Mouse (Mus musculus) MN1 (cell line): ENCODE measurements around the gene Slit3.

Source experiments
- DNase-seq: peaks from one replicate; pipeline ENCODE4 v3.0.0-alpha.2; 2016; ENCODE audit warnings: low spot score

The Slit3 gene

DNA sequence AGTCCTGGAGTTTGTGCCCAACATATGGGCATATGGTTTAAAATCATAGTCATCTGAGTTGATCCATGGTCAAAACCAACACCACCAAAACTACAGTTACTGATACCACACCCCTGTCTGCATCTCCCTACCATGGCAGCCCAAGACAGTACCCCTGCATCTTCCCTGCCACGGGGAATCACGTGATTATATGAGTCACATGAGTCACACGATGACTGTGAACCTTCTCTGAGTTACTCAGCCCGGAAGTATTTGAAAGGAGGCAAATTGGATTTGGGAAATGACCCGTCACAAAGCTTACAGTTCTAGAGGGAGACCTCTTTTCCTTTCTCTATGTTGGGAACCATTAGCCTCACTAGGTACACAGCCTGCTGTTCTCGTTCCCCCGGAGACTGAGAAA lies 468.9 kb downstream of the Slit3 start:
- peak; percentile 76 for DNase-seq

GRCm38 (mm10) chr11:35593146-35594034 lies 472.4 kb downstream of the Slit3 start:
- peak; percentile 55 for DNase-seq

- DNase-seq, result no peak
Measured at GRCm38 (mm10) chr11:35596064-35596463, 475.0 kb downstream of the Slit3 start.

GRCm38 (mm10) chr11:35597882-35598281 lies 476.9 kb downstream of the Slit3 start:
- DNase-seq, result no peak

- DNase-seq, result no peak
Measured at GRCm38 (mm10) chr11:35598732-35599131, 477.7 kb downstream of the Slit3 start.

DNA sequence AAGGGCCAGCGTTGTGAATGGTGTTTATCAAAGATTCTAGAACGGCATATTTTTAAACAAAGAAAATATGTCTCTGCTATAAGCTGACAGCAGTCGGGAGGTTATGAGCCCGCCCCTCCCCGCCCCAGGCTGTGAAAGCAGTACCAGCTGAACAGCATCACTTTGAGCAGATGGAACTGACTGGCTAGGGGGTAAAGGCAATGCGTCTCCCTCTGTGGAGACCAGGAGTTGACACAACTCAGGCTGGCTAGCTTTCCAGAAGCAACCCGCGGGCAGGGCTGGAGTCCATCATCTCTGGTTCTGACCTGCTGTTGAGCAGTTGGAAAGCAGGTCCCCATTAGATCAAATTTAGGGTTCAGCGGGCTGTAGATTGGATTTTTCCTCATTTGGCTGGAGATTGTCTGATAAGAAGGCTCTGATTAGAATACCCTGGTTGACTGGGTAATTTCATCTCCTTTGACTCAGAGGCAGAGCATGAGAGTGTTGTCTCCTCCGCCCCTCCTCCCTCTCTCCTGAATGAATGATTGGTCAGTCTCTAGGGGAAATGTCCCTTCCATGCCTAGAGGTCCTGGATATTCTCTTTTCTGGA lies 480.7 kb downstream of the Slit3 start:
- DNase-seq, result peak; percentile 92

- no peak for DNase-seq
Measured at GRCm38 (mm10) chr11:35602586-35602985, 481.6 kb downstream of the Slit3 start.

- no peak for DNase-seq
Measured at GRCm38 (mm10) chr11:35603946-35604345, 482.9 kb downstream of the Slit3 start.

DNA sequence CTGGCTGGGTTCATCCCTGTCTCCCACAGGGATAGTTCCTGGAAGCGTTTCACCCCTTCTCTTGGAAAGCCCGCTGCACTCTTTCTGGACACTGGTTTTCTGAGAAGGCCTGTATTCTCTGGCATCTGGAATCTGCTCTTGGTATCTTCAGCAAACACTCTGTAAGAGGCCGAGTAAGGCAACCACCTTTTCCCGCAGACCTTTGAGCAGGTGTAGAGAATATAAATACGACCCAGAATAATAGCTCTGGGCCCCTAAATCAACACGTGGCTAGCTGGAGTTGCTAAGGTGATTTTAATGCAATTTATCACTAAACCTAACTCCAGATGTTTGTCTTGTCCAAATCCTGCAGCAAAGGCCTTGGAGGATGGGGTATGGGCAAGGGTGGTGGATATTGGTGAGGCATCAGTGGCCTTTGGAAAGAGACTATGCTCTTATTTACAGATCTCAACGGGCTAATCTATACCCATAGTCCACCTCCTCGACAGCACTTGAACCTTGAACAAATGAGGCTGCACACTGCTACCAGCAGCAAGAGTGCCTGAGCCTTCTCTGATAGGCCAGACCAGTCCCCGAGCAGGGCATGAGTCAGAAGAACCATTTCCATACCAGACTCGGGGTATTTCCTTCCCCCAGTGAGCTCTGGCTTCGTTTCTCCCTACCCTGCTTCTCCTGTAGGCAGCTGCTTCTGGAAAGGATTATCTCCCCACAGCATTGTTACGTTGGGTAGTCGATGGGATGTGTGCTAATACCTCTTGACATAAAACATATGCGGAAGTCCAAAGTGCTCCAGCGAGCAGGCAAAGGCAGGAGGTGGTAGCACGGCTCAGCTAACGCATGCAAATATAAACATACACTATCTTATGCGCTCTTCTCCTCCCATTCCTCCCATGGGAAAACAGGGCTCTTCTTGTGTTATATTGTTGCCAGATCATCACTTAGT lies 484.1 kb downstream of the Slit3 start:
- peak; percentile 75 for DNase-seq

GRCm38 (mm10) chr11:35607191-35607590 lies 486.2 kb downstream of the Slit3 start:
- peak; percentile 84 for DNase-seq

GRCm38 (mm10) chr11:35608794-35609193 lies 487.8 kb downstream of the Slit3 start:
- peak; percentile 61 for DNase-seq

DNA sequence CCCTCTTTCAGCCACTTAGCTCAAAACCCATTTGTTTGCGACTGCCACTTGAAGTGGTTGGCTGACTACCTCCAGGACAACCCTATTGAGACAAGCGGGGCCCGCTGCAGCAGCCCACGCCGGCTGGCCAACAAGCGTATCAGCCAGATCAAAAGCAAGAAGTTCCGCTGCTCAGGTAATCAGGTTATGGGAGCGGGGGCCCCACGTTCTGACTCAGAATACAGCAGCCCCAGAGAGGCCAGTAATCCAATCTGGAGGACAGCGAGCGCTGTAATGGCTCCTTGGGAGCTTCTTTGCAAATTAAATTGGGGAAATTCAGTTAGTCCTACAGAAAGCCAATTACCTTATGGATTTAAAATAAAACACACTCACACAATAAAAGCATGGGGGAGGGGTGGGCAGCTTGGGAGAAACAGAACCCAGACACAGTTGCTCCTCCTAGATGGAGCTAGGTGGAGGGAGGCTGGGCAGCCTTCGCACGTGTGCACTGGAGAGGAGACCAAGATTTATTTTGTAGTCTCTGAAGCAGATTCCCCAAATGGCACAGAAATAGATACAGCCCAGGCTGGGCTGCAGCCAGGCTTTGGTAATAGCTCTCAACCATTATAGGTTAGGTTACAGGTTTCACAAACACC lies 491.4 kb downstream of the Slit3 start:
- peak; percentile 98 for DNase-seq

DNA sequence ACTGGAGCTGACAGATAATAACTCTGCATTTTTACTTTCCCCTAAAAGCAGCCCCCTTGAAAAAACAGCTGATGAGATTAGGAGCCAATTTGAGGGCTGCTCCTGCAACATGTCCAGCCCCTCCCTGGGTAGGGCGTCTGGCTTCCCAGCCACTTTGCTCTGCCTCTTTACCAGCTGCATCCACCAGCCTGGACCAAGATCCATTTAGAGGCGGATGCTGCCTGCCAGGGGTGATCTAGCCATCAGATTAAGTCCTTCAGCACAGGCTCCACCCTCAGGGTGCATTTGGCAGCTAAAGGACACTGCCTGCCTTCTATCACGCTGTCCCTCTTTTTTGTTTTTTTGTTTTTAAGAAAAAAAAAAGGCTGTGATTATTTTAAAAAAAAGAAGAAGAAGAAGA lies 493.5 kb downstream of the Slit3 start:
- DNase-seq, result peak; percentile 97

- no peak for DNase-seq
Measured at GRCm38 (mm10) chr11:35619421-35619820, 498.4 kb downstream of the Slit3 start.

GRCm38 (mm10) chr11:35622736-35623135 lies 501.7 kb downstream of the Slit3 start:
- DNase-seq, result no peak

- DNase-seq, result peak; percentile 96
Measured at GRCm38 (mm10) chr11:35624515-35625270, 503.7 kb downstream of the Slit3 start.

GRCm38 (mm10) chr11:35625576-35625975 lies 504.6 kb downstream of the Slit3 start:
- no peak for DNase-seq

DNA sequence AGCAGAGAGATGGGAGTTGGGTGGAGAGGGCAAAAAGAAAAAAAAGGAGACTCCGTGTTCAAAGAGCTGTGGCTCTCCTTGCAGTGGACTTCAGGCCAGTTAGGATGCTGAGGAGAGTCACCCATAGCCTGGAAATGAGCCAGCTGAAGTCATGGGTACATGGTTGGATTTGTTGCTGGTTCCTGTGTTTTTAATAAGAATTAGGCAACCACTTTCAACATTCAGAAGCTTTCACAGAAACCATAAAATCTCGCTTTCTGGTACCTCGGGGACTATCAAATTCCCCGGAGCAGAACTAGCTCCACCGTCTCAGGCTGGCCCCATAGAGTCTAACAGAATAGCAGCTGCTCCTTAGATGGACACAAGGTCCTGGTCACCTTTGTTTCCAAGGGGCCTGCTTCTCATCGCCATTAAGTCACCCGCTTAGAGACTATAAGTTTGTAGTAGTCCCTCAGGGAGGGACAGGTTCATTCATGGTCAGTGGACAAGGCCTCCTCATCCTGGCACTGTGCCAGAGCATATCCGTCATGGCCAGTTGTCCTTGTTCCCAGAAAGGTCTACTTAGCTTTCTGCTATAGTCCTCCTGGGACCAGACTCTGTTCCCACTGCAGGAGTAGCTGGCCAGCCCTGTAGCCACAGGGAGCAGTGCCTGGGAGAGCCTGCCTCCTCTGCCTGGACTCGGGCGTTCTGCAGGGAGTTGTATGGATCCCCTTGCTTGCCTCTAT lies 505.3 kb downstream of the Slit3 start:
- DNase-seq, result peak; percentile 80

DNA sequence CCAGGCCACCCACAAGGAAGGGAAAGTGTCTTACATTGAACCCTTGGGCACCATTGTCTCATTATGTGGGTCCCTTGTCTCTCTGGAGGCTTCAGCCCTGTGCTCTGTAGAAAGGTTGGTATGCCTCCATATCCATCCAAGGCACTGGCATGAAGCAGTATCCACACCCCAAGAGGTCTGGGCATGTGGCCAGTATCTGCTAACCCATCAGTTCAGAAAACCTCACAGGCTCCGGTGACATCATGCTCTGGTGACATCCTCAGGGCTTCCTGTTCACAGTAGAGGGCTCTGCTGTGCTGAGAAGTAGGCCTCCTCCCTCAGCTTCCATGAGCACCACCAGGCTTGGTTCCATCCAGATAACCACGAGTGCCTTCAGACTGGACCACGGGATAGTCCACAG lies 506.8 kb downstream of the Slit3 start:
- DNase-seq, result peak; percentile 94

DNA sequence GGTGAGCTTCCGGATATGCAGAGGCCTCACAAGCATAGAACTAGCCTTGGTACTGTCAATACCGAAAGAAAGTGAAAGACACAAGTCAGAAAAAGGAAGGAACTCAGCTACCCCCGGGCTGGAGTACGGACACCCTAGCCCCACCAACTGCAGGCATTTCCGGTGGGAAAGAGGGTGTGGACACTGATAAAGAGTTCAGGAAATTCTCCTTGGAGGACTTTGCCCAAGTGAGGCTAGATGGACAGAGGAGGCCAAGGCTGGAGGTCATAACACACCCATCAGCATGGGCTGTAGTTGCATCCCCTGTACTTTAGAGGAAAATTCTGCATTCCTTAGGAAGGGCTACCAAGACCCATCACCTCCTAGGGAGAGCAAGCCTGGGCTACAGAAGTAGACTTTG lies 511.2 kb downstream of the Slit3 start:
- DNase-seq, result no peak
